Mouse (Mus musculus): ENCODE data around the gene Hist1h2an. TPM values are rescaled to one million over a fixed set of nuclear protein-coding genes. Genes with fewer than 3 reads are reported as not detected.
A peak's percentile ranks its signal among the peaks of the same experiment; 100 is the strongest.
"Not testable (repeated sequence)": the region's sequence is repeated elsewhere in the genome, so short reads cannot be mapped to it uniquely, and the experiment has no call there.

Hist1h2an gene
- polyA plus RNA-seq, 1 experiment, result 22.2 TPM

- Histone ChIP-seq H3K4me3 (replicated peaks) (peak overlapping the region; percentile 39), H3K4me1 (peaks cover 58% of the 10 kb centered on the region), H3K9me3 (no peaks in the 10 kb centered on the region), H3K27me3 (replicated peaks) (no peaks in the 10 kb centered on the region), H3K36me3 (replicated peaks; ENCODE audit: low read length) (no peaks in the 10 kb centered on the region)
- TF ChIP-seq GATA1 (IDR thresholded peaks at IDR 0.05; ENCODE audit: borderline replicate concordance, low read length) (no peak), FLI1 (IDR thresholded peaks at IDR 0.05; ENCODE audit: low read length) (no peak)
Observed at GRCm38 (mm10) chr13:21752356-21752755, 34.7 kb downstream of the Hist1h2an start.

GRCm38 (mm10) chr13:21751827-21752226 is 35.2 kb downstream of the Hist1h2an start:
- no peak for TF ChIP-seq FLI1 (IDR thresholded peaks at IDR 0.05; ENCODE audit: low read length)
- TF ChIP-seq GATA1 (IDR thresholded peaks at IDR 0.05; ENCODE audit: borderline replicate concordance, low read length), result no peak
- no peaks in the 10 kb centered on the region for H3K9me3 ChIP-seq
- H3K36me3 ChIP-seq (replicated peaks; ENCODE audit: low read length), result no peaks in the 10 kb centered on the region
- H3K4me1 ChIP-seq, result peaks cover 60% of the 10 kb centered on the region
- H3K27me3 ChIP-seq (replicated peaks), result no peaks in the 10 kb centered on the region
- H3K4me3 ChIP-seq (replicated peaks), result no peak overlapping the region

DNA sequence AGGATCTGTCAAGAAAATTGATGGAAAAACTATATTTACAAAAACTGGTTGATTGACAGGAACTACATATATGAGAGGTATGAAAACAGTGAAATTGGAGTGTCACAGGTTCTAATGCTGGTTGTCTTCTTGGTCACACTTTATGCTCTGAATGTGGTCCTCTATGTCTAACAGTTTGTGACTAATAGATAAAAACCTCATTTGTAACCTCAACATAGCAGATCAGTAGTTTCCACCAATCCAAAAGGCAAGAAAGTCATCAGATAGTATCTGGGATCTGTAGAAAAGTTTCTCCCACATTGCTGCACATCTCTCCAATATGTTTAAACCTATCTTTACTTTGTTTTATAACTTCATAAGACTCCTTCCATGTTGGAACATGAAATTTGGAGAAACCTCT is 35.6 kb downstream of the Hist1h2an start:
- Histone ChIP-seq H3K27me3 (replicated peaks) (no peaks in the 10 kb centered on the region), H3K4me1 (peaks cover 60% of the 10 kb centered on the region), H3K4me3 (replicated peaks) (no peak overlapping the region), H3K9me3 (no peaks in the 10 kb centered on the region), H3K36me3 (replicated peaks; ENCODE audit: low read length) (no peaks in the 10 kb centered on the region)
- no peak for TF ChIP-seq FLI1 (IDR thresholded peaks at IDR 0.05; ENCODE audit: low read length)
- no peak for TF ChIP-seq GATA1 (IDR thresholded peaks at IDR 0.05; ENCODE audit: borderline replicate concordance, low read length)

GRCm38 (mm10) chr13:21750159-21751017 is 36.6 kb downstream of the Hist1h2an start, which contains the start of gene Hist1h4k:
Hist1h4k (minus strand) TSS chr13:21750505.
- not testable (repeated sequence) for H3K27me3 ChIP-seq (replicated peaks); H3K9me3 ChIP-seq; H3K36me3 ChIP-seq (replicated peaks; ENCODE audit: low read length)
- Histone ChIP-seq H3K4me3 (replicated peaks) (peak within 1 kb of the TSS; percentile 87), H3K4me1 (peaks cover 60% of the 10 kb centered on the region)

- H3K4me3 ChIP-seq (replicated peaks), result peak overlapping the region; percentile 87
- TF ChIP-seq GATA1 (IDR thresholded peaks at IDR 0.05; ENCODE audit: borderline replicate concordance, low read length), result no peak
- no peaks in the 10 kb centered on the region for H3K36me3 ChIP-seq (replicated peaks; ENCODE audit: low read length)
- no peaks in the 10 kb centered on the region for H3K27me3 ChIP-seq (replicated peaks)
- H3K9me3 ChIP-seq, result no peaks in the 10 kb centered on the region
- peaks cover 56% of the 10 kb centered on the region for H3K4me1 ChIP-seq
Observed at GRCm38 (mm10) chr13:21749387-21750158, 37.4 kb downstream of the Hist1h2an start.

DNA sequence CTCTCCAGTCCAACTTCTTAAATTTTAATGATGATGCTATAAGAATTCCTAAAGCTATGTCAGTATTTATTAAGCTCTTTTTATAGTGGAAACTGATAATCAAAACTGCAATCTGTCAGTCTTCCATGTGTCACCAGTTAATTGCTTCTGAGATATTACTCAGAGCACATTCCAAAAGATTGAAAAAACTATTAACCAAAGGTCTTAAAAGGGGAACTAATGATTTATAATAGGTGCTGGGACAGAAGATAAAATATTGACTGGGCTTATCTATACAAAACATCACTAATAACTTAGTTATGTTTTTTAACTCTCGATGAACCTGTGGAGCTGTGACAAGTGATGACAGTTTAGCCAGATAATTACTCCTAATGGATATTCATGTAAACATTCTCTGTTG is 42.0 kb downstream of the Hist1h2an start:
- H3K36me3 ChIP-seq (replicated peaks; ENCODE audit: low read length), result no peaks in the 10 kb centered on the region
- no peak overlapping the region for H3K4me3 ChIP-seq (replicated peaks)
- TF ChIP-seq GATA1 (IDR thresholded peaks at IDR 0.05; ENCODE audit: borderline replicate concordance, low read length), result no peak
- no peak for TF ChIP-seq FLI1 (IDR thresholded peaks at IDR 0.05; ENCODE audit: low read length)
- no peaks in the 10 kb centered on the region for H3K9me3 ChIP-seq
- H3K27me3 ChIP-seq (replicated peaks), result no peaks in the 10 kb centered on the region
- peaks cover 21% of the 10 kb centered on the region for H3K4me1 ChIP-seq

Other genes starting within 250 kb of the Hist1h2an start
- gene Olfr1366, start 244.4 kb downstream of the Hist1h2an start, polyA plus RNA-seq (2012; ENCODE audit: insufficient read depth, low replicate concordance), result not detected in 2 replicates
- not detected in 2 replicates for gene Olfr1535, start 227.3 kb downstream of the Hist1h2an start, polyA plus RNA-seq (2012; ENCODE audit: insufficient read depth, low replicate concordance)
- gene Olfr1364, start 205.5 kb downstream of the Hist1h2an start, polyA plus RNA-seq (2012; ENCODE audit: insufficient read depth, low replicate concordance), result 0.10 TPM in 1 of 2 replicates, not detected in the other
- gene Olfr1362, start 173.2 kb downstream of the Hist1h2an start, polyA plus RNA-seq (2012; ENCODE audit: insufficient read depth, low replicate concordance), result not detected in 2 replicates
- gene Olfr11, start 144.7 kb downstream of the Hist1h2an start, polyA plus RNA-seq (2012; ENCODE audit: insufficient read depth, low replicate concordance), result not detected in 2 replicates
- not detected in 2 replicates for gene Olfr1361, start 123.8 kb downstream of the Hist1h2an start, polyA plus RNA-seq (2012; ENCODE audit: insufficient read depth, low replicate concordance)
- gene Olfr1360, start 109.8 kb downstream of the Hist1h2an start, polyA plus RNA-seq (2012; ENCODE audit: insufficient read depth, low replicate concordance), result not detected in 2 replicates
- not detected in 2 replicates for gene Olfr1359, start 89.1 kb downstream of the Hist1h2an start, polyA plus RNA-seq (2012; ENCODE audit: insufficient read depth, low replicate concordance)
- gene Hist1h2bl, start 71.1 kb downstream of the Hist1h2an start, polyA plus RNA-seq (2012; ENCODE audit: insufficient read depth, low replicate concordance), result 3.6 TPM in 1 of 2 replicates, not detected in the other
- 46.8 and 88.4 TPM in 2 replicates for gene Hist1h2ai, start 70.8 kb downstream of the Hist1h2an start, polyA plus RNA-seq (2012; ENCODE audit: insufficient read depth, low replicate concordance)
- 72.9 and 147 TPM in 2 replicates for gene Hist1h3h, start 69.6 kb downstream of the Hist1h2an start, polyA plus RNA-seq (2012; ENCODE audit: insufficient read depth, low replicate concordance)
- gene Hist1h2bm, start 65.2 kb downstream of the Hist1h2an start, polyA plus RNA-seq (2012; ENCODE audit: insufficient read depth, low replicate concordance), result 7.3 TPM in 1 of 2 replicates, not detected in the other
- 5.0 and 5.5 TPM in 2 replicates for gene Hist1h4j, start 52.2 kb downstream of the Hist1h2an start, polyA plus RNA-seq (2012; ENCODE audit: insufficient read depth, low replicate concordance)
- 53.8 and 106 TPM in 2 replicates for gene Hist1h4k, start 36.7 kb downstream of the Hist1h2an start, polyA plus RNA-seq (2012; ENCODE audit: insufficient read depth, low replicate concordance)
- 18.0 and 72.9 TPM in 2 replicates for gene Hist1h2ak, start 33.4 kb downstream of the Hist1h2an start, polyA plus RNA-seq (2012; ENCODE audit: insufficient read depth, low replicate concordance)
- 7.1 TPM in 1 of 2 replicates, not detected in the other for gene Hist1h2bn, start 33.1 kb downstream of the Hist1h2an start, polyA plus RNA-seq (2012; ENCODE audit: insufficient read depth, low replicate concordance)
- gene Hist1h1b, start 6.6 kb downstream of the Hist1h2an start, polyA plus RNA-seq (2012; ENCODE audit: insufficient read depth, low replicate concordance), result 3.0 TPM in 1 of 2 replicates, not detected in the other
- gene Hist1h3i, start 3.8 kb downstream of the Hist1h2an start, polyA plus RNA-seq (2012; ENCODE audit: insufficient read depth, low replicate concordance), result 50.5 and 69.6 TPM in 2 replicates
- 4.6 and 20.3 TPM in 2 replicates for gene Hist1h2bp, start 243 bp upstream of the Hist1h2an start, polyA plus RNA-seq (2012; ENCODE audit: insufficient read depth, low replicate concordance)
- 83.2 and 173 TPM in 2 replicates for gene Hist1h2bq, start 23.0 kb upstream of the Hist1h2an start, polyA plus RNA-seq (2012; ENCODE audit: insufficient read depth, low replicate concordance)
- gene Hist1h2ao, start 23.2 kb upstream of the Hist1h2an start, polyA plus RNA-seq (2012; ENCODE audit: insufficient read depth, low replicate concordance), result not detected in 2 replicates
- gene Hist1h4m, start 24.5 kb upstream of the Hist1h2an start, polyA plus RNA-seq (2012; ENCODE audit: insufficient read depth, low replicate concordance), result 91.9 TPM in 1 of 2 replicates, not detected in the other
- gene Hist1h4n, start 45.0 kb upstream of the Hist1h2an start, polyA plus RNA-seq (2012; ENCODE audit: insufficient read depth, low replicate concordance), result 88.8 and 245 TPM in 2 replicates
- gene Hist1h2ap, start 46.3 kb upstream of the Hist1h2an start, polyA plus RNA-seq (2012; ENCODE audit: insufficient read depth, low replicate concordance), result 10,971 and 11,665 TPM in 2 replicates
- 74.1 and 174 TPM in 2 replicates for gene Hist1h2br, start 46.5 kb upstream of the Hist1h2an start, polyA plus RNA-seq (2012; ENCODE audit: insufficient read depth, low replicate concordance)
- gene Zfp184, start 157.9 kb upstream of the Hist1h2an start, polyA plus RNA-seq (2012; ENCODE audit: insufficient read depth, low replicate concordance), result not detected in 2 replicates
- gene Pom121l2, start 194.0 kb upstream of the Hist1h2an start, polyA plus RNA-seq (2012; ENCODE audit: insufficient read depth, low replicate concordance), result not detected in 2 replicates
- gene Prss16, start 222.5 kb upstream of the Hist1h2an start, polyA plus RNA-seq (2012; ENCODE audit: insufficient read depth, low replicate concordance), result 0.81 TPM in 1 of 2 replicates, not detected in the other
- gene Hist1h2ah, start 248.3 kb upstream of the Hist1h2an start, polyA plus RNA-seq (2012; ENCODE audit: insufficient read depth, low replicate concordance), result 89.8 and 975 TPM in 2 replicates
- gene Hist1h2bk, start 248.7 kb upstream of the Hist1h2an start, polyA plus RNA-seq (2012; ENCODE audit: insufficient read depth, low replicate concordance), result 7.0 TPM in 1 of 2 replicates, not detected in the other